Mouse (Mus musculus) stomach, embryonic 16.5 days (tissue): ENCODE results near the gene Nfx1. TPM values are rescaled to one million over a fixed set of nuclear protein-coding genes. Genes with fewer than 3 reads are reported as not detected.

Experiments used
- microRNA-seq: library from miRNA; unstranded; fragments of <30 nt; microRNA quantifications from one replicate; pipeline ENCODE4, GENCODE M21; 2016
- polyA plus RNA-seq: library from polyadenylated mRNA; unstranded; fragments of >200 nt; fragmentation: Nextera tagmentation; extraction: Ambion mirVana; gene quantifications from 2 replicates; pipeline ENCODE4 v1.2.1, GENCODE M21; 2015

Gene Nfx1
- polyA plus RNA-seq, 1 experiment from 2014 or later, result 83.2 TPM

Small RNA genes within 50 kb of the gene (microRNA-seq; reads per million reads assigned to microRNA genes)
- gene Mir3094, result 2.6 reads per million, percentile 14 among the genes with 10 or more reads in this experiment

Other genes with a start within 250 kb of the Nfx1 start
- 300 and 349 TPM in 2 replicates for gene Dnaja1, start 248.8 kb upstream of the Nfx1 start, polyA plus RNA-seq
- 128 and 140 TPM in 2 replicates for gene Smu1, start 213.0 kb upstream of the Nfx1 start, polyA plus RNA-seq
- 50.1 and 51.2 TPM in 2 replicates for gene B4galt1, start 116.9 kb upstream of the Nfx1 start, polyA plus RNA-seq
- 36.1 and 40.3 TPM in 2 replicates for gene Spink4, start 50.9 kb upstream of the Nfx1 start, polyA plus RNA-seq
- gene Bag1, start 22.6 kb upstream of the Nfx1 start, polyA plus RNA-seq, result 184 and 197 TPM in 2 replicates
- 109 and 118 TPM in 2 replicates for gene Chmp5, start 22.5 kb upstream of the Nfx1 start, polyA plus RNA-seq
- 0.40 and 0.45 TPM in 2 replicates for gene Aqp7, start 77.2 kb downstream of the Nfx1 start, polyA plus RNA-seq
- gene Aqp3, start 127.3 kb downstream of the Nfx1 start, polyA plus RNA-seq, result 101 and 127 TPM in 2 replicates
- gene Nol6, start 153.5 kb downstream of the Nfx1 start, polyA plus RNA-seq, result 24.2 and 27.1 TPM in 2 replicates
- gene Ube2r2, start 164.8 kb downstream of the Nfx1 start, polyA plus RNA-seq, result 54.7 and 59.9 TPM in 2 replicates